Mouse (Mus musculus) liver (tissue): ENCODE measurements at regions not wholly inside any gene's neighbourhood (a gene's known extent, or its start where the extent isn't known, plus 50 kb on each side); places are given as distances from the start of the nearest gene placed in this dataset.

ENCODE experiments used
- DNase-seq: peaks from one replicate; pipeline ENCODE4 v3.0.0-alpha.2; 2020; ENCODE audit warnings: mixed read lengths

- DNase-seq: no peak
These were observed 74.0 kb upstream of the Camk1g start for GRCm38 (mm10) chr1:193443964-193444676.

DNA sequence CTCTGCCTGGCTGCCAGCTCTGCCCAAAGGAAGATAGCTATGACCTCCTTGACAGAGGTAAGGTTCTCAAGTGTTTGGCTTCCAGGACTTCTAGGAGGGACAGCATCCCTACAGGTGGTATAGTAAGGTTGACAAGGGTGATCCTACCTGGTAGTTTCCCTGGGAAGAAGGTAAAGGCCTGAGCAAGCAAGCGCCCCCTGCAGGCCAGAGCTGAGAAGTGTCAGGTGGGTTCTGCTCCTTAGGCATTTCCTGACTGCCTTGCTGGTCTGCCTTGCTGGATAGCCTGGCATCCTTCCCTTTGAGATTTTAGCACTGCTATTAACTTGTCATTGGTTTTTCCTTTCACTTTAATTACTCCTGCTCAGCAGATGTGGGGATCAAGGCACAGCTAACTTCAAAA, 70.4 kb upstream of the Camk1g start:
- peak; percentile 43 for DNase-seq

GRCm38 (mm10) chr1:193434281-193434680, 64.2 kb upstream of the Camk1g start:
- DNase-seq: no peak

DNA sequence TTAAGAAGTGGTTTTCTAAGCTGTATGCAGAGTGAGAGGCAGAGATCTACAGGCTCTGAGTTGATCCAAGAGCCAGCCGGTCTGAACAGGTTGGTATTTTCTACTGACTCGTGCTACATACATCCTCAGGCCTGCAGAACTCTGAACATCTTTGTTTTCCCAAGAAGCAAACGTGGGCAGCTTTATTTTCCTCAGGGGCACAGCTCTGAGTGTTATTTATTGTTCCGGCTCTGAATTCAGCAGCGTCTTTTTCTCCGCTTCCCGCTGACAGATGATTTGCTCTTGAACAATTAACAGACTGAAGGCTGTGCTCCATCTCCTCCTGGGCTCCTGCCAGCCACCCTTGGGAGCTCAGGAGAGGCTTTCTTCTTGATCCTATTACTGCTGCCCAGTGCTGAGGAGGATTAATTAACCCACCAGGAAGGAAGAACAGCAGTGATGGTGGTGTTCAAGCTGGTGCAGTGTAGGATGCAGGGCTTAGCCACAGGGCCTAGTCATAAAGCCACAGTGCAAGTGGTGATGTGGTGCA, 63.5 kb upstream of the Camk1g start:
- DNase-seq: no peak

DNA sequence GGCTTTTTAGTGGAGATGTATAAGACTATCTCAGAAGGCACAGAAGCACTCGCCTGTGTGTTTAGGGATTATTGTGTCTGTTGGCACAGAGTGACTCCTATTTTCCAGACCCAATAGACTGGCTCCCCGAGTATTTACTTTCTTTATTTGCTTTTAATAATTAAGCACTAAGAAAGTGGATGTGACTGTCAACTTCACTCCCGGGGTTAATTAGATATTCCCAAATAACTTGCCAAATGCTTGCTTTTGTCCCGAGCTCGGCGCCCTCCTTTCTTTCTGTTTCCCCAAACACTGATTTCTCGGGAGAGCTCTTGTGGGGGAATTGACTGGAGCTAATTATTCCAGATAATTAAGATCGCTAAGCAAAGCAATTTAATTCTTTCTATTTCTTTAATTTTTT, 60.1 kb upstream of the Camk1g start:
- DNase-seq: no peak

GRCm38 (mm10) chr1:193423653-193424075, 53.6 kb upstream of the Camk1g start:
- DNase-seq: peak; percentile 6

DNA sequence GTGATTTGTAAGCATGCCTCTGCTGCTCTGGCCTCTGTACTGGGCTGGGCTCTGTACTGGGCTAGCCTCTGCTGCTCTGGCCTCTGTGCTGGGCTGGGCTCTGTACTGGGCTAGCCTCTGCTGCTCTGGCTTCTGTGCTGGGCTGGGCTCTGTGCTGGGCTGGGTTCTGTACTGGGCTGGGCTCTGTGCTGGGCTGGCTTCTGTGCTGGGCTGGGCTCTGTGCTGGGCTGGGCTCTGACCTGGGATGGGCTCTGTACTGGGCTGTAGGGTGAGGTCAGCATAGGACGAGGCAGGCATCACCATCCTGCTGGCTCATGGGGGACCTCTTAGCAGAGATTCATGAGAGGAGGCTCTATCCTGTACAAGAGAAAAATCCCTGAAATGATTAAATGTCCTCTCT, 52.8 kb upstream of the Camk1g start:
- no peak for DNase-seq

- no peak for DNase-seq
These were observed 51.7 kb upstream of the Camk1g start for GRCm38 (mm10) chr1:193421820-193422219.

DNA sequence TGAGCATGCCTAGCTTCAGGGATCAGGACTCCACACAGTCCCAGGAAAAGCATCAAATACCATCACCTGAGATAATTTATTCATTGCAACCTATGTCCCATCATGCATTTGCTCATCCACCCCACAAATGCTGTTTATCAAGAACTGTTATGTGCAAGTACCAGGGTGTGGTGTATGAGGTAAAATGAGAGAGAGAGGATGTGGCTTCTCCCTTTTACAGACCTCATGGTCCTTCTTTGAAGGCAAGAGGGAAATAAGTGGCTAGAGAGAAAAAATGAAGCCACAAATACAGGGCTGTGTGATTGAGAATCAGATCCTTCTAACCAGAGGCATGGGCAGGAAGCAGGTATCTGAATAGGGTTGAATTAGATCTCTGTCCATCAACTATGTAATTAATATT, 51.3 kb upstream of the Camk1g start:
- DNase-seq: no peak
